Mouse (Mus musculus) ES-Bruce4 (cell line): ENCODE data around the gene Adamtsl1.

Experiments used
- CTCF ChIP-seq: IDR thresholded peaks from one replicate; pipeline ENCODE4 v1.8.1; 2011; ENCODE audit warnings: low read depth, low read length
- EP300 ChIP-seq: IDR thresholded peaks from 2 replicates; pipeline ENCODE4 v1.6.1; 2011; ENCODE audit warnings: low read depth, low read length; ENCODE audit not compliant: insufficient read depth
- POLR2A ChIP-seq: IDR thresholded peaks from one replicate; pipeline ENCODE4 v1.8.1; 2011; ENCODE audit warnings: low read length; ENCODE audit not compliant: insufficient read depth

GRCm38 (mm10) chr4:85543221-85543620 lies 29.2 kb downstream of the Adamtsl1 start:
- TF ChIP-seq CTCF, result no peak
- TF ChIP-seq POLR2A, result no peak
- TF ChIP-seq EP300, result no peak
